Mouse (Mus musculus): ENCODE measurements at regions not wholly inside any gene's neighbourhood (a gene's known extent, or its start where the extent isn't known, plus 50 kb on each side); places are given as distances from the start of the nearest gene placed in this dataset.
A peak's percentile ranks its signal among the peaks of the same experiment; 100 is the strongest.

GRCm38 (mm10) chr4:98282275-98282674, 100.8 kb downstream of the Tm2d1 start:
- WGBS = 38% methylated on average over 2 of the region's 2 CpGs
- ATAC-seq = no peak

DNA sequence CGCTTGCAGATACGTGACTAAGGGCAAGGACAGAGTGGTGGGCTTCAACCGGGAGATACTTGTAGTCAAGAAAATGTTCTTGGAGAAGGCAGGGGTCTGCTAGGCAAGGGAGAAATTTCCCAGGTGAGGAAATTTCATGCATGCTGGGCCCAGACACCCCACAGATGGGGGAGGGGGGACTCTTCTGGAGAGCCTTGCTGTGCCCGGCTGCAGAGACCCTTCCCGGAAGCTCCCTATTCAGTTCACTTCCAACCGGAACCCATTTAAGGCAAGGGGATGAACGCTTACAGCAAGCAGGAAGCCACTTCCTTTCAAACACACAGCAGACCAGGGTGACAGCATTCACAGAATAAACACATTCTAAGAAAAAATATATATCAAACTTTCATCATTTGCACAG, 124.8 kb downstream of the Tm2d1 start:
- H3K9me3 ChIP-seq (ENCODE audit: control insufficient read depth, low read length) = no peaks in the 10 kb centered on the region
- H3K9ac ChIP-seq (replicated peaks; ENCODE audit: low read depth, low read length) = no peak overlapping the region
- WGBS = 89% methylated on average over 7 of the region's 7 CpGs
- no peaks in the 10 kb centered on the region for H3K27me3 ChIP-seq (replicated peaks; ENCODE audit: control insufficient read depth, insufficient read depth, low read length)
- no peak overlapping the region for H3K27ac ChIP-seq (ENCODE audit: low read length)
- ATAC-seq = no peak
- H3K4me2 ChIP-seq (ENCODE audit: low read length) = no peak overlapping the region
- no peaks in the 10 kb centered on the region; the same call in 1 of the 2 replicates for H3K4me1 ChIP-seq (replicated peaks; ENCODE audit: control insufficient read depth, insufficient read depth, low read length)
- H3K4me3 ChIP-seq (replicated peaks; ENCODE audit: low read length) = no peak overlapping the region
- H3K36me3 ChIP-seq (ENCODE audit: control insufficient read depth, insufficient read depth) = no peaks in the 10 kb centered on the region

More at GRCm38 (mm10) chr4:98282275-98282674, 100.8 kb downstream of the Tm2d1 start:
- no peak overlapping the region for H3K4me3 ChIP-seq (replicated peaks; ENCODE audit: low read length)
- no peaks in the 10 kb centered on the region for H3K27me3 ChIP-seq (replicated peaks; ENCODE audit: control insufficient read depth, insufficient read depth, low read length)
- H3K4me2 ChIP-seq (ENCODE audit: low read length) = no peak overlapping the region
- H3K4me1 ChIP-seq (replicated peaks; ENCODE audit: control insufficient read depth, insufficient read depth, low read length) = no peaks in the 10 kb centered on the region
- no peaks in the 10 kb centered on the region for H3K9me3 ChIP-seq (ENCODE audit: control insufficient read depth, low read length)
- H3K9ac ChIP-seq (replicated peaks; ENCODE audit: low read depth, low read length) = no peak overlapping the region
- no peaks in the 10 kb centered on the region for H3K36me3 ChIP-seq (ENCODE audit: control insufficient read depth, insufficient read depth)
- H3K27ac ChIP-seq (ENCODE audit: low read length) = no peak overlapping the region

GRCm38 (mm10) chr4:98257711-98258110, 125.4 kb downstream of the Tm2d1 start:
- H3K9me3 ChIP-seq (ENCODE audit: control insufficient read depth, low read length) = no peaks in the 10 kb centered on the region
- no peak for ATAC-seq
- H3K4me1 ChIP-seq (replicated peaks; ENCODE audit: control insufficient read depth, insufficient read depth, low read length) = no peaks in the 10 kb centered on the region; the same call in 1 of the 2 replicates

DNA sequence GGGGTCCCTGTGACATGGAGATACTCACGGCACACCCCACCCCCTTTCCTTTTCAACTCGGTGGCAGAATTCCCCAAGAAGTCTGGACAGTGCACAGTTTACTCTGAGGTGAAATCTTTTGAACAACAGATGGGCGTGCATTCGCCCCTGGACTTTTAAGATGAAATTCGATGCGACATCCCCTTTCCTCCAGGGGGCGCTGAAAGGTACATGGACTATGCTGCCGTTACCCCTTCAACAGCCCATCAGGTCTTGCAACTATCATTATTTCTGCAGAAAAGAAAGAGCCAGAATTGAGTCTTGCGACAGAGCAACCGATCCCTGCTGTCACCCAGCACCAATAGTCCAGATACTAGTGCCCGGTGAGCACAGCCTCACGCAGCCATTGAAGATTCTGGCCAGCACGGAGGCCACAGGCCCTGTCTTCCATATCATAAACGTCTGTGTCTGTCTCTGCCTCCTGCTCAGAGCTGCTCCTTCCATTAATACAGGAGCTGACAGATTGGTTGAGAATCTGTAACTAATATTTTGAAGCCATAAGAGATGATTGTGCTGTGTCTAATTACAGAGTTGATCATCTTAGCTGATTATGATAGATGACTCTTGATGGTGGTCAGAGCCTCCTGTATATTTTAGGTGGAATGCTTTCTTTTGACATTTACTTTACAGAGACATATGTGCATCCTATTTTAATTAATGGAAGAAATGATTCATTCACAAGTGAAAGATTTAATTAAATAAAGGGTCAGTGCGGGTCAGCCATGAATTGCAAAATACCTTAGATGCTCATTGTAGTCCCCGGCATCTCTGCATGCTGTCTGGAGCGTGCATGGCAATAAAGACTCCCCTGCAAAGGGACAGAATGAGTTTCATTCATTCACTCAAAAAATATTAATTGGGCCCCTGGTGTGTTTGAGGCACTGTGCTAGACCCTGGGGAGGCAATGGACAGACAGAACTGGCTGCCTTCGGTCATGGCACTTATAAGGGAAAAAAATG, 128.0 kb downstream of the Tm2d1 start:
- Histone ChIP-seq H3K4me3 (replicated peaks; ENCODE audit: low read length) (no peak overlapping the region), H3K9ac (replicated peaks; ENCODE audit: low read depth, low read length) (no peak overlapping the region), H3K4me2 (ENCODE audit: low read length) (no peak overlapping the region), H3K4me1 (replicated peaks; ENCODE audit: control insufficient read depth, insufficient read depth, low read length) (no peaks in the 10 kb centered on the region; the same call in 1 of the 2 replicates), H3K27me3 (replicated peaks; ENCODE audit: control insufficient read depth, insufficient read depth, low read length) (no peaks in the 10 kb centered on the region), H3K36me3 (ENCODE audit: control insufficient read depth, insufficient read depth) (no peaks in the 10 kb centered on the region), H3K27ac (ENCODE audit: low read length) (no peak overlapping the region), H3K9me3 (ENCODE audit: control insufficient read depth, low read length) (no peaks in the 10 kb centered on the region)
- ATAC-seq = no peak
- 46% methylated on average over 18 of the region's 18 CpGs for WGBS

More at GRCm38 (mm10) chr4:98257711-98258110, 125.4 kb downstream of the Tm2d1 start:
- no peak overlapping the region for H3K27ac ChIP-seq (ENCODE audit: low read length)
- H3K4me3 ChIP-seq (replicated peaks; ENCODE audit: low read length) = no peak overlapping the region
- no peaks in the 10 kb centered on the region for H3K36me3 ChIP-seq (ENCODE audit: control insufficient read depth, insufficient read depth)
- no peak overlapping the region for H3K9ac ChIP-seq (replicated peaks; ENCODE audit: low read depth, low read length)
- 73% methylated on average over 9 of the region's 9 CpGs for WGBS
- H3K27me3 ChIP-seq (replicated peaks; ENCODE audit: control insufficient read depth, insufficient read depth, low read length) = no peaks in the 10 kb centered on the region
- no peak overlapping the region for H3K4me2 ChIP-seq (ENCODE audit: low read length)

- Histone ChIP-seq H3K27me3 (replicated peaks; ENCODE audit: control insufficient read depth, insufficient read depth, low read length) (no peaks in the 10 kb centered on the region), H3K4me2 (ENCODE audit: low read length) (peak overlapping the region; percentile 61), H3K9ac (replicated peaks; ENCODE audit: low read depth, low read length) (peak overlapping the region; percentile 35; the same call in 1 of the 2 replicates), H3K4me1 (replicated peaks; ENCODE audit: control insufficient read depth, insufficient read depth, low read length) (peaks cover 7% of the 10 kb centered on the region), H3K27ac (ENCODE audit: low read length) (peak overlapping the region; percentile 37), H3K36me3 (ENCODE audit: control insufficient read depth, insufficient read depth) (no peaks in the 10 kb centered on the region), H3K9me3 (ENCODE audit: control insufficient read depth, low read length) (no peaks in the 10 kb centered on the region), H3K4me3 (replicated peaks; ENCODE audit: low read length) (peak overlapping the region; percentile 39)
- WGBS = 6% methylated on average over 16 of the region's 16 CpGs
- peak; percentile 74 for ATAC-seq
Measured at GRCm38 (mm10) chr4:98243941-98244929, 138.9 kb downstream of the Tm2d1 start.

DNA sequence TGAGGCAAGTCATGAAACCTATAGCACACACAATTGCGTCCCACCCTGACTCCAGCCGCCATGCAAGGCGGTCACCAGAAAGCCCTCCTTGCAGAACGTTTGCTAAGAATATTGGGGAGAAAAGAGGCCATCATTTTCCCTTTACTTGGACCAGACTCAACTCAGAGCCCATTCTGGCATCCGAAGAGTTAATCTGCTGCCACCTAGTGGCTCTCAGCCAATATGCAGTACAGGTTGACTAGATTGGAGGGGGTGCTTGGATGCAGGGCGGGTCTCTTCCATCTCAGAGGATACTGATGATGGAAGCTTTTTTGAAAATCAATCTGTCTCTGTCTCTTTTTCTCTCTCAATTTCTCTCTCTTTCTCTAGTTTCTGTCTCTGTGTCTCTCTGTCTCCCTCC, 139.6 kb downstream of the Tm2d1 start:
- Histone ChIP-seq H3K4me1 (replicated peaks; ENCODE audit: control insufficient read depth, insufficient read depth, low read length) (peaks cover 7% of the 10 kb centered on the region), H3K9me3 (ENCODE audit: control insufficient read depth, low read length) (no peaks in the 10 kb centered on the region), H3K9ac (replicated peaks; ENCODE audit: low read depth, low read length) (no peak overlapping the region), H3K27ac (ENCODE audit: low read length) (no peak overlapping the region), H3K36me3 (ENCODE audit: control insufficient read depth, insufficient read depth) (no peaks in the 10 kb centered on the region), H3K4me2 (ENCODE audit: low read length) (peak overlapping the region; percentile 19), H3K27me3 (replicated peaks; ENCODE audit: control insufficient read depth, insufficient read depth, low read length) (no peaks in the 10 kb centered on the region), H3K4me3 (replicated peaks; ENCODE audit: low read length) (no peak overlapping the region)
- WGBS = 1% methylated on average over 6 of the region's 6 CpGs
- ATAC-seq = peak; percentile 87

DNA sequence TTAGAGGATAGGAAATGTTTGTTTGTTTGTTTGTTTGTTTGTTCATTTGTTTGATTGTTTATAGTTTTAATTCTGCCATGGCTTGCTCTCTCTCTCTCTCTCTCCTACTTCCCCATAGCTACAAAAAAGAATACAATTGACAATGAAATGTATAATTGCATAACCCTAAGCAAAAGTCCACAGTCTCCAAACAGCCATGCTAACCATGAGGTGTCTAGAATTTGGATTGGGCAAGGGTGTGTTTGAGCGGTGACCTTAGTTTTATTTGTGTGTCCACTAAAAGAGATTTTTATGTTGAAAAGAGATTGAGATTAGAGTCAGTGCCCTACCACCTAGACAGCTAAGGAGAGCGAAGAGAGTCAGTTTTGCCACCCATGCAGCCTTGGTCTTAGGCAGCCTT, 141.2 kb downstream of the Tm2d1 start:
- no peak for ATAC-seq
- no peak overlapping the region for H3K9ac ChIP-seq (replicated peaks; ENCODE audit: low read depth, low read length)
- no peak overlapping the region for H3K27ac ChIP-seq (ENCODE audit: low read length)
- no peaks in the 10 kb centered on the region for H3K9me3 ChIP-seq (ENCODE audit: control insufficient read depth, low read length)
- WGBS = 95% methylated on average over 2 of the region's 2 CpGs
- H3K4me1 ChIP-seq (replicated peaks; ENCODE audit: control insufficient read depth, insufficient read depth, low read length) = peaks cover 7% of the 10 kb centered on the region
- no peaks in the 10 kb centered on the region for H3K27me3 ChIP-seq (replicated peaks; ENCODE audit: control insufficient read depth, insufficient read depth, low read length)
- H3K4me2 ChIP-seq (ENCODE audit: low read length) = no peak overlapping the region
- no peaks in the 10 kb centered on the region for H3K36me3 ChIP-seq (ENCODE audit: control insufficient read depth, insufficient read depth)
- H3K4me3 ChIP-seq (replicated peaks; ENCODE audit: low read length) = no peak overlapping the region

DNA sequence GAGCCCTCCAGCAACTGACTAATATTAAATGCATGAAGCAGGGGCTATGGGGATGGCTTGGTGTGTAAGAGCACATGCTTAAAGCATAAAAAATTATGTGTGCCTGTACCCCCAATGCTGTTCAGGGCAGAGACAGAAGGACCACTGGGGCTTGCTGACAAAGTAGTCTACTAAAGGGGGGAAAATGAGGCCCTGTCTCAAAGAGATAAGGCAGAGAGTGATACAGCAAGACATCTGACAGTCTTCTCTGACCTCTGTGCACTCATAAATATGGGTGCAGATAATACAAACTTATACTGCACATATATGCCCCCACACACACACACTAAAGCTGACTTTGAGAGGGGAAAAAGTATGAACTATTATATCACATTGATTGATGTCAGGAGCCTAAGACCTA, 142.8 kb downstream of the Tm2d1 start:
- Histone ChIP-seq H3K27ac (ENCODE audit: low read length) (no peak overlapping the region), H3K36me3 (ENCODE audit: control insufficient read depth, insufficient read depth) (no peaks in the 10 kb centered on the region), H3K27me3 (replicated peaks; ENCODE audit: control insufficient read depth, insufficient read depth, low read length) (no peaks in the 10 kb centered on the region), H3K4me1 (replicated peaks; ENCODE audit: control insufficient read depth, insufficient read depth, low read length) (peaks cover 7% of the 10 kb centered on the region), H3K9ac (replicated peaks; ENCODE audit: low read depth, low read length) (no peak overlapping the region), H3K4me3 (replicated peaks; ENCODE audit: low read length) (no peak overlapping the region), H3K4me2 (ENCODE audit: low read length) (no peak overlapping the region), H3K9me3 (ENCODE audit: control insufficient read depth, low read length) (no peaks in the 10 kb centered on the region)
- ATAC-seq = no peak

- no peak overlapping the region for H3K4me3 ChIP-seq (replicated peaks; ENCODE audit: low read length)
- 72% methylated on average over 4 of the region's 4 CpGs for WGBS
- no peaks in the 10 kb centered on the region for H3K4me1 ChIP-seq (replicated peaks; ENCODE audit: control insufficient read depth, insufficient read depth, low read length)
- no peaks in the 10 kb centered on the region for H3K27me3 ChIP-seq (replicated peaks; ENCODE audit: control insufficient read depth, insufficient read depth, low read length)
- no peak overlapping the region for H3K27ac ChIP-seq (ENCODE audit: low read length)
- no peak for ATAC-seq
- H3K36me3 ChIP-seq (ENCODE audit: control insufficient read depth, insufficient read depth) = no peaks in the 10 kb centered on the region
- no peaks in the 10 kb centered on the region for H3K9me3 ChIP-seq (ENCODE audit: control insufficient read depth, low read length)
- no peak overlapping the region for H3K4me2 ChIP-seq (ENCODE audit: low read length)
- H3K9ac ChIP-seq (replicated peaks; ENCODE audit: low read depth, low read length) = no peak overlapping the region
Measured at GRCm38 (mm10) chr4:98238075-98238474, 145.0 kb downstream of the Tm2d1 start.

Data from forebrain, embryonic 16.5 days (tissue).